Mouse (Mus musculus): ENCODE measurements around the gene Esrrb.

Gene Esrrb

GRCm38 (mm10) chr12:86498765-86499164, 137.8 kb downstream of the Esrrb start:
- DNase-seq (ENCODE audit: low read depth, low spot score): no peak
- no peaks in the 10 kb centered on the region for H3K27me3 ChIP-seq (ENCODE audit: control insufficient read depth, insufficient read depth, low read length, poor library complexity, severe bottlenecking)
- H3K36me3 ChIP-seq (ENCODE audit: control insufficient read depth, insufficient read depth, low read length, poor library complexity, severe bottlenecking): no peaks in the 10 kb centered on the region

- no peaks in the 10 kb centered on the region for H3K27me3 ChIP-seq (ENCODE audit: control insufficient read depth, insufficient read depth, low read length, poor library complexity, severe bottlenecking)
- DNase-seq (ENCODE audit: low read depth, low spot score): no peak
- no peaks in the 10 kb centered on the region for H3K36me3 ChIP-seq (ENCODE audit: control insufficient read depth, insufficient read depth, low read length, poor library complexity, severe bottlenecking)
Measured at GRCm38 (mm10) chr12:86501728-86502127, 140.8 kb downstream of the Esrrb start.

GRCm38 (mm10) chr12:86503921-86504320, 143.0 kb downstream of the Esrrb start:
- no peak for DNase-seq (ENCODE audit: low read depth, low spot score)
- H3K27me3 ChIP-seq (ENCODE audit: control insufficient read depth, insufficient read depth, low read length, poor library complexity, severe bottlenecking): no peaks in the 10 kb centered on the region
- no peaks in the 10 kb centered on the region for H3K36me3 ChIP-seq (ENCODE audit: control insufficient read depth, insufficient read depth, low read length, poor library complexity, severe bottlenecking)

GRCm38 (mm10) chr12:86504321-86504720, 143.4 kb downstream of the Esrrb start:
- Histone ChIP-seq H3K27me3 (ENCODE audit: control insufficient read depth, insufficient read depth, low read length, poor library complexity, severe bottlenecking) (no peaks in the 10 kb centered on the region), H3K36me3 (ENCODE audit: control insufficient read depth, insufficient read depth, low read length, poor library complexity, severe bottlenecking) (no peaks in the 10 kb centered on the region)
- no peak for DNase-seq (ENCODE audit: low read depth, low spot score)

- DNase-seq (ENCODE audit: low read depth, low spot score): no peak
- Histone ChIP-seq H3K36me3 (ENCODE audit: control insufficient read depth, insufficient read depth, low read length, poor library complexity, severe bottlenecking) (no peaks in the 10 kb centered on the region), H3K27me3 (ENCODE audit: control insufficient read depth, insufficient read depth, low read length, poor library complexity, severe bottlenecking) (no peaks in the 10 kb centered on the region)
Measured at GRCm38 (mm10) chr12:86507741-86508140, 146.8 kb downstream of the Esrrb start.

- DNase-seq (ENCODE audit: low read depth, low spot score): no peak
Measured at GRCm38 (mm10) chr12:86508313-86508988, 147.5 kb downstream of the Esrrb start.

GRCm38 (mm10) chr12:86509295-86510279, 148.7 kb downstream of the Esrrb start:
- Histone ChIP-seq H3K36me3 (ENCODE audit: control insufficient read depth, insufficient read depth, low read length, poor library complexity, severe bottlenecking) (no peaks in the 10 kb centered on the region), H3K27me3 (ENCODE audit: control insufficient read depth, insufficient read depth, low read length, poor library complexity, severe bottlenecking) (no peaks in the 10 kb centered on the region)
- no peak for DNase-seq (ENCODE audit: low read depth, low spot score)

More at GRCm38 (mm10) chr12:86508313-86508988, 147.5 kb downstream of the Esrrb start:
- no peaks in the 10 kb centered on the region for H3K27me3 ChIP-seq (ENCODE audit: control insufficient read depth, insufficient read depth, low read length, poor library complexity, severe bottlenecking)
- H3K36me3 ChIP-seq (ENCODE audit: control insufficient read depth, insufficient read depth, low read length, poor library complexity, severe bottlenecking): no peaks in the 10 kb centered on the region

- H3K36me3 ChIP-seq (ENCODE audit: control insufficient read depth, insufficient read depth, low read length, poor library complexity, severe bottlenecking): no peaks in the 10 kb centered on the region
- H3K27me3 ChIP-seq (ENCODE audit: control insufficient read depth, insufficient read depth, low read length, poor library complexity, severe bottlenecking): no peaks in the 10 kb centered on the region
- no peak for DNase-seq (ENCODE audit: low read depth, low spot score)
Measured at GRCm38 (mm10) chr12:86512335-86512734, 151.4 kb downstream of the Esrrb start.

- no peak for DNase-seq (ENCODE audit: low read depth, low spot score)
- Histone ChIP-seq H3K36me3 (ENCODE audit: control insufficient read depth, insufficient read depth, low read length, poor library complexity, severe bottlenecking) (no peaks in the 10 kb centered on the region), H3K27me3 (ENCODE audit: control insufficient read depth, insufficient read depth, low read length, poor library complexity, severe bottlenecking) (no peaks in the 10 kb centered on the region)
Measured at GRCm38 (mm10) chr12:86513596-86513995, 152.7 kb downstream of the Esrrb start.

- H3K36me3 ChIP-seq (ENCODE audit: control insufficient read depth, insufficient read depth, low read length, poor library complexity, severe bottlenecking): no peaks in the 10 kb centered on the region
- no peak for DNase-seq (ENCODE audit: low read depth, low spot score)
- H3K27me3 ChIP-seq (ENCODE audit: control insufficient read depth, insufficient read depth, low read length, poor library complexity, severe bottlenecking): no peaks in the 10 kb centered on the region
Measured at GRCm38 (mm10) chr12:86516602-86517001, 155.7 kb downstream of the Esrrb start.

GRCm38 (mm10) chr12:86517721-86518120, 156.8 kb downstream of the Esrrb start:
- H3K27me3 ChIP-seq (ENCODE audit: control insufficient read depth, insufficient read depth, low read length, poor library complexity, severe bottlenecking): no peaks in the 10 kb centered on the region
- DNase-seq (ENCODE audit: low read depth, low spot score): no peak
- no peaks in the 10 kb centered on the region for H3K36me3 ChIP-seq (ENCODE audit: control insufficient read depth, insufficient read depth, low read length, poor library complexity, severe bottlenecking)

GRCm38 (mm10) chr12:86518746-86519145, 157.8 kb downstream of the Esrrb start:
- no peak for DNase-seq (ENCODE audit: low read depth, low spot score)
- no peaks in the 10 kb centered on the region for H3K36me3 ChIP-seq (ENCODE audit: control insufficient read depth, insufficient read depth, low read length, poor library complexity, severe bottlenecking)
- H3K27me3 ChIP-seq (ENCODE audit: control insufficient read depth, insufficient read depth, low read length, poor library complexity, severe bottlenecking): no peaks in the 10 kb centered on the region

- no peak for DNase-seq (ENCODE audit: low read depth, low spot score)
- H3K36me3 ChIP-seq (ENCODE audit: control insufficient read depth, insufficient read depth, low read length, poor library complexity, severe bottlenecking): no peaks in the 10 kb centered on the region
Measured at GRCm38 (mm10) chr12:86534283-86534682, 173.4 kb downstream of the Esrrb start.

GRCm38 (mm10) chr12:86537799-86538198, 176.9 kb downstream of the Esrrb start:
- Histone ChIP-seq H3K27me3 (ENCODE audit: control insufficient read depth, insufficient read depth, low read length, poor library complexity, severe bottlenecking) (peaks cover 1% of the 10 kb centered on the region; the same call in 1 of the 2 replicates), H3K36me3 (ENCODE audit: control insufficient read depth, insufficient read depth, low read length, poor library complexity, severe bottlenecking) (no peaks in the 10 kb centered on the region)
- DNase-seq (ENCODE audit: low read depth, low spot score): no peak

More at GRCm38 (mm10) chr12:86534283-86534682, 173.4 kb downstream of the Esrrb start:
- H3K27me3 ChIP-seq (ENCODE audit: control insufficient read depth, insufficient read depth, low read length, poor library complexity, severe bottlenecking): no peaks in the 10 kb centered on the region

GRCm38 (mm10) chr12:86538711-86539110, 177.8 kb downstream of the Esrrb start:
- DNase-seq (ENCODE audit: low read depth, low spot score): no peak
- H3K36me3 ChIP-seq (ENCODE audit: control insufficient read depth, insufficient read depth, low read length, poor library complexity, severe bottlenecking): no peaks in the 10 kb centered on the region

More at GRCm38 (mm10) chr12:86538711-86539110, 177.8 kb downstream of the Esrrb start:
- peaks cover 1% of the 10 kb centered on the region; the same call in 1 of the 2 replicates for H3K27me3 ChIP-seq (ENCODE audit: control insufficient read depth, insufficient read depth, low read length, poor library complexity, severe bottlenecking)

Measured in splenic B cell, adult 2 months (primary cell).